Mouse (Mus musculus) liver, adult 2 months (tissue): ENCODE results near the gene Pin1rt1.

Experiments used
- CTCF ChIP-seq: fragments of 200-500 bp; IDR thresholded peaks from 2 replicates; pipeline ENCODE4 v1.5.1; 2011; ENCODE audit warnings: low read depth, low read length, control low read depth
- POLR2A ChIP-seq: fragments of 200-500 bp; IDR thresholded peaks from 2 replicates; pipeline ENCODE4 v1.6.1; 2011; ENCODE audit warnings: low read length, control low read depth; ENCODE audit not compliant: insufficient read depth; ENCODE audit errors: extremely low read depth

DNA sequence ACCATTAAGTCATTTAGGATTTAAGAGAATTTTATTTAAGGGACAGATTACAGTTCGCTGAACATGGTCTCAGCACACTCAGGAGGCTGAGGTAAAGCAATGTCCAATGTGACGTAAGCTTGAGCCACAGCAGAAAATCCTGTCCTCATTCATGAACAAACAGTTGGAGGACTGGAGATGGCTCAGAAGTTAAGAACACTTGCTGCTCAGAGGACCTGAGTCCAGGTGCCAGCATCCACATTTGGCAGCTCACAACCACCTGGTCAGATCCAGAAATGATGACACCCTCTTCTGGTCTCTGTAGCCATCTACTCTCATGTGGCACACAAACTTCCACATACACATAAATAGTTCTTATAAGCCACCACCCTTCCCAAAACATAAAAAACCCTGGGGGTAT, 23.5 kb upstream of the Pin1rt1 start:
- TF ChIP-seq CTCF: no peak
- TF ChIP-seq POLR2A: no peak
